Mouse (Mus musculus): ENCODE results near the gene Lair1. TPM values are rescaled to one million over a fixed set of nuclear protein-coding genes. Genes with fewer than 3 reads are reported as not detected.
"Not testable (repeated sequence)": the region's sequence is repeated elsewhere in the genome, so short reads cannot be mapped to it uniquely, and the experiment has no call there.

Lair1 gene
- polyA plus RNA-seq, 1 experiment from 2014 or later, result 8.0 TPM

- not testable (repeated sequence) for DNase-seq (ENCODE audit: low spot score)
These were observed 59.0 kb downstream of the Lair1 start for GRCm38 (mm10) chr7:4003996-4004395.

DNA sequence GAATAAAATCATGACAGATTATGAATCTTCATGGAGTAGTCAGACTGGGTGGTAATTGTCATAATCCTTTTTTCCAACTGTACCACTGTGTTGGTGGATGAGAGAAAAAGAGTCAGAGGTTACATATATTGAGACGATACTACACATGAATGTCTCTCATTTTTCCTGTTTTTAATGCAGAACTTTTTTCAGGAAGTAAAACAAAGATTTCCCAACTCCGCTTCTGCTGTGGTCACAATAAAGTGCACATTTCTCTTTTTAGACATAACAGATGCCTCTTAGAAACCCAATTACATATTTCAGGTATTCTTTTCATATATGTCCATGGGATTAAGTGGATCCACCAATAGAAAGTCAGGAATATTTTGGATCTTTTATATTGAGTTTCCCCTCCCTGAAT lies 101.0 kb downstream of the Lair1 start:
- DNase-seq (ENCODE audit: low spot score), result no peak

DNA sequence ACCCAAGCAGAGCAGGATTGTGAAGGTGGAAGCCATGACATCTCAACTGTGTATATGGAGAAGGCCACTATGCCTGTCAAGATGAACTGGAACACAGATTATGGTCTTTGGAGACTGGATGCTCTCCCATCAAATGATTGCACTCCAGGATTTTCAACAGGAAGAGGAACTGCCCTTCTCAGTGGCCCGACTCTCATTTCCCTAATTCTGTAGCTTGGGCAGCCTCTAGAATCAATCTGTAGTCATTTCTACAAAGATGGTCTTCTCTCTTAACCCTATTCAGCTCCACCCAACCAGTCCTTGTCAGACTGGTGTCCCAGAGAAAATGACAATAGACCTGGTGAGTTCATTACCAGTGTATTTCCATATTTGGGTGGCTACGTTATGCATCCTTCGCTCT lies 105.6 kb downstream of the Lair1 start:
- DNase-seq (ENCODE audit: low spot score), result no peak

Other genes with a start within 250 kb of the Lair1 start
- 0.06 TPM in 1 of 2 replicates, not detected in the other for gene Gm15448, start 237.5 kb downstream of the Lair1 start, polyA plus RNA-seq (2015; fragmentation: Nextera tagmentation; extraction: Ambion mirVana)
- 0.45 and 0.51 TPM in 2 replicates for gene Pira2, start 218.2 kb downstream of the Lair1 start, polyA plus RNA-seq (2015; fragmentation: Nextera tagmentation; extraction: Ambion mirVana)
- 0.22 and 0.49 TPM in 2 replicates for gene Gm14548, start 165.1 kb downstream of the Lair1 start, polyA plus RNA-seq (2015; fragmentation: Nextera tagmentation; extraction: Ambion mirVana)
- gene Lilra6, start 147.7 kb downstream of the Lair1 start, polyA plus RNA-seq (2015; fragmentation: Nextera tagmentation; extraction: Ambion mirVana), result 0.20 and 0.21 TPM in 2 replicates
- 0.76 and 0.96 TPM in 2 replicates for gene Ttyh1, start 56.2 kb upstream of the Lair1 start, polyA plus RNA-seq (2015; fragmentation: Nextera tagmentation; extraction: Ambion mirVana)
- gene Leng8, start 73.8 kb upstream of the Lair1 start, polyA plus RNA-seq (2015; fragmentation: Nextera tagmentation; extraction: Ambion mirVana), result 23.0 and 30.9 TPM in 2 replicates
- 7.0 and 8.7 TPM in 2 replicates for gene Leng9, start 87.2 kb upstream of the Lair1 start, polyA plus RNA-seq (2015; fragmentation: Nextera tagmentation; extraction: Ambion mirVana)
- 12.3 and 12.6 TPM in 2 replicates for gene Cdc42ep5, start 101.7 kb upstream of the Lair1 start, polyA plus RNA-seq (2015; fragmentation: Nextera tagmentation; extraction: Ambion mirVana)
- 0.08 TPM in 1 of 2 replicates, not detected in the other for gene Lilra5, start 174.6 kb upstream of the Lair1 start, polyA plus RNA-seq (2015; fragmentation: Nextera tagmentation; extraction: Ambion mirVana)